Comparison of ENCODE assay signal across 20 mouse cellular contexts in the genomic region with DNA sequence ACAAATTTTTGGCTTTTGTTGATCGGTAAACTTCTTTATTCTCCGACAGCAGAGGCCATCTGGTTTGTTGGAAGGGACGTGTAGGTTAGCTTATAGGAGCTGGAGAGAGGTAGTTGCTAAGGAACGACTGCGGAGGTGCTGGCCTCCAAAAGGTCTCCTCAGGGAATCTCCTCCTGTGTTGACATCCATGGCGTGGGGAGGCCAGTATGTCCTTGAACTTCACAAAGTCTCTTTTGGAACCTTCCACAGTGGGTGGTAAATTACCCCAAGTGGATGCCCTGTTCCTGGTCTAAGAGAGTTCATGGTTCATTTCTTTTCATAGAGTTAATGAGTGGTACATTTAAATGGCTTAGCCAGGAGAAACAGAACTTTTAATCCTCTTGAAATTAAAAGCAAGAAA.
DNase-seq lines count a peak whose midpoint lies in the region; ATAC-seq and TF ChIP-seq lines count a peak whose summit lies in the region.
"Had no signal": no experiment of that assay in that cellular context is flagged by ENCODE, and none has a peak within 500 bp of the region (broad histone marks: within the 10 kb centered on the region; RNA-seq: fewer than 3 reads in every experiment).

No protein-coding gene starts in this region.

- H3K4me3 ChIP-seq in forebrain, embryonic 11.5 days (ENCODE audit: low read depth, low read length) = no peak overlapping the region
- no peak overlapping the region for H3K4me3 ChIP-seq in forebrain, embryonic 15.5 days
- no peak overlapping the region for H3K4me3 ChIP-seq in kidney, embryonic 15.5 days (replicated peaks)
- H3K4me3 ChIP-seq in kidney, embryonic 16.5 days (ENCODE audit: low read length) = no peak overlapping the region
- H3K4me3 ChIP-seq in gastrocnemius, adult 2 months = no peak overlapping the region
- H3K4me3 ChIP-seq: embryonic facial prominence, embryonic 12.5 days; hindbrain, embryonic 15.5 days; liver, embryonic 12.5 days; lung, embryonic 15.5 days had no signal

- 0 out of 2 replicates have a peak, but pooled peaks cover 2% of the 10 kb centered on the region for H3K4me1 ChIP-seq in forebrain, embryonic 11.5 days (replicated peaks; ENCODE audit: control insufficient read depth, insufficient read depth, low read length)
- H3K4me1 ChIP-seq in forebrain, embryonic 15.5 days = no peaks in the 10 kb centered on the region
- no peaks in the 10 kb centered on the region for H3K4me1 ChIP-seq in kidney, embryonic 15.5 days
- no peaks in the 10 kb centered on the region for H3K4me1 ChIP-seq in kidney, embryonic 16.5 days (ENCODE audit: insufficient read depth, low read length)
- H3K4me1 ChIP-seq: hindbrain, embryonic 15.5 days; liver, embryonic 12.5 days; lung, embryonic 15.5 days had no signal

- H3K27me3 ChIP-seq in forebrain, embryonic 11.5 days (ENCODE audit: control insufficient read depth, insufficient read depth, low read length) = no peaks in the 10 kb centered on the region
- H3K27me3 ChIP-seq in forebrain, embryonic 15.5 days = no peaks in the 10 kb centered on the region
- no peaks in the 10 kb centered on the region for H3K27me3 ChIP-seq in kidney, embryonic 15.5 days
- H3K27me3 ChIP-seq in kidney, embryonic 16.5 days (ENCODE audit: insufficient read depth, low read length) = no peaks in the 10 kb centered on the region
- H3K27me3 ChIP-seq: embryonic facial prominence, embryonic 12.5 days; hindbrain, embryonic 15.5 days; liver, embryonic 12.5 days; lung, embryonic 15.5 days had no signal

- 18% methylated on average over 6 of the region's 6 CpGs for WGBS in forebrain, embryonic 11.5 days
- WGBS in forebrain, embryonic 15.5 days = 8% methylated on average over 6 of the region's 6 CpGs
- WGBS in kidney, embryonic 15.5 days = 46% methylated on average over 6 of the region's 6 CpGs
- WGBS in kidney, embryonic 16.5 days = 51% methylated on average over 6 of the region's 6 CpGs

- intact Hi-C loops in gastrocnemius, adult 2 months (cut with DNase I) = no loop called here

- no peaks in the 10 kb centered on the region for H3K9me3 ChIP-seq in forebrain, embryonic 11.5 days (ENCODE audit: control insufficient read depth, low read length)
- H3K9me3 ChIP-seq in forebrain, embryonic 15.5 days = no peaks in the 10 kb centered on the region
- no peaks in the 10 kb centered on the region for H3K9me3 ChIP-seq in kidney, embryonic 15.5 days (replicated peaks)
- no peaks in the 10 kb centered on the region for H3K9me3 ChIP-seq in kidney, embryonic 16.5 days (ENCODE audit: low read length)
- H3K9me3 ChIP-seq: embryonic facial prominence, embryonic 12.5 days; G1E; hindbrain, embryonic 15.5 days; liver, embryonic 12.5 days; lung, embryonic 15.5 days had no signal

- TF ChIP-seq CTCF in gastrocnemius, adult 2 months (IDR thresholded peaks at IDR 0.05) = no peak

- H3K27ac ChIP-seq in forebrain, embryonic 11.5 days (ENCODE audit: low read depth, low read length) = no peak overlapping the region
- H3K27ac ChIP-seq in forebrain, embryonic 15.5 days (replicated peaks) = no peak overlapping the region
- H3K27ac ChIP-seq in kidney, embryonic 15.5 days = no peak overlapping the region
- H3K27ac ChIP-seq in kidney, embryonic 16.5 days (ENCODE audit: low read length) = no peak overlapping the region
- no peak overlapping the region for H3K27ac ChIP-seq in gastrocnemius, adult 2 months
- H3K27ac ChIP-seq: embryonic facial prominence, embryonic 12.5 days; hindbrain, embryonic 15.5 days; kidney, postnatal 0 days; liver, embryonic 12.5 days; lung, embryonic 15.5 days; stomach, postnatal 0 days had no signal

- no peak overlapping the region for H3K9ac ChIP-seq in forebrain, embryonic 11.5 days (ENCODE audit: low read length)
- no peak overlapping the region for H3K9ac ChIP-seq in forebrain, embryonic 15.5 days (replicated peaks)
- no peak overlapping the region for H3K9ac ChIP-seq in kidney, embryonic 15.5 days
- no peak overlapping the region for H3K9ac ChIP-seq in kidney, embryonic 16.5 days (replicated peaks; ENCODE audit: low read length)
- H3K9ac ChIP-seq: embryonic facial prominence, embryonic 12.5 days; hindbrain, embryonic 15.5 days; liver, embryonic 12.5 days; lung, embryonic 15.5 days had no signal

- H3K4me2 ChIP-seq in forebrain, embryonic 11.5 days (ENCODE audit: low read depth, low read length, severe bottlenecking) = no peak overlapping the region
- H3K4me2 ChIP-seq in forebrain, embryonic 15.5 days (replicated peaks) = no peak overlapping the region
- no peak overlapping the region for H3K4me2 ChIP-seq in kidney, embryonic 15.5 days
- H3K4me2 ChIP-seq in kidney, embryonic 16.5 days (replicated peaks; ENCODE audit: low read depth, low read length) = no peak overlapping the region
- H3K4me2 ChIP-seq: embryonic facial prominence, embryonic 12.5 days; hindbrain, embryonic 15.5 days; liver, embryonic 12.5 days; lung, embryonic 15.5 days had no signal

- peak; percentile 58 for ATAC-seq in forebrain, embryonic 11.5 days (replicated peaks; ENCODE audit: low FRiP score)
- ATAC-seq in forebrain, embryonic 15.5 days (replicated peaks) = no peak
- ATAC-seq in kidney, embryonic 15.5 days (replicated peaks; ENCODE audit: low FRiP score) = 0 out of 2 replicates have a peak, but pooled peaks have one; percentile 40
- no peak for ATAC-seq in kidney, embryonic 16.5 days (ENCODE audit: low FRiP score, low TSS enrichment)
- ATAC-seq: liver, embryonic 12.5 days had no signal

- DNase-seq in forebrain, embryonic 11.5 days (ENCODE audit: low spot score) = peak; percentile 56
- peak; percentile 69 for DNase-seq in R1 (ENCODE audit: low read depth, low spot score)
- peak; percentile 43 for DNase-seq in adrenal gland, postnatal 14 days
- no peak for DNase-seq in gastrocnemius, adult 2 months
- DNase-seq in frontal cortex, postnatal 36 days (ENCODE audit: low spot score in 2 of 2) = no peak
- DNase-seq: cerebellum, adult 9-10 months; heart, adult 18-20 months; layer of hippocampus, postnatal 36 days; right cerebral cortex, postnatal 14 days; thymus, postnatal 25 days had no signal

- no peaks in the 10 kb centered on the region for H3K36me3 ChIP-seq in forebrain, embryonic 11.5 days (ENCODE audit: control insufficient read depth, insufficient read depth, low read length)
- H3K36me3 ChIP-seq in forebrain, embryonic 15.5 days = no peaks in the 10 kb centered on the region
- H3K36me3 ChIP-seq in kidney, embryonic 15.5 days = peaks cover 4% of the 10 kb centered on the region; the same call in 1 of the 2 replicates
- H3K36me3 ChIP-seq in kidney, embryonic 16.5 days (ENCODE audit: insufficient read depth, low read length) = 0 out of 2 replicates have a peak, but pooled peaks cover 4% of the 10 kb centered on the region
- H3K36me3 ChIP-seq: embryonic facial prominence, embryonic 12.5 days; G1E; hindbrain, embryonic 15.5 days; liver, embryonic 12.5 days; lung, embryonic 15.5 days had no signal

Comparison
In these comparisons a context has a peak if more than half of its experiments do, and no peak if none do; other contexts are left out.
1. ATAC-seq: peak in forebrain, embryonic 11.5 days (single experiment) and kidney, embryonic 15.5 days (single experiment); none in forebrain, embryonic 15.5 days (single experiment) and kidney, embryonic 16.5 days (single experiment).
2. DNase-seq: peak in forebrain, embryonic 11.5 days (single experiment), R1 (single experiment) and adrenal gland, postnatal 14 days (single experiment); none in gastrocnemius, adult 2 months (single experiment) and frontal cortex, postnatal 36 days (0 of 2).